Mouse (Mus musculus) Patski (cell line): ENCODE results near the gene Kcnh5. TPM values are rescaled to one million over a fixed set of nuclear protein-coding genes. Genes with fewer than 3 reads are reported as not detected.

Experiments
- ATAC-seq: fragments of 100-300 bp; one replicate; pipeline ENCODE4 v1.8.0; 2021
- CTCF ChIA-PET: fragments of 350-600 bp; sonication (Branson Sonifier 250); formaldehyde crosslinking; loops from one replicate; lab custom pipeline; 2022; ENCODE audit warnings: inconsistent platforms; lab: Charles Lee
- POLR2A ChIA-PET: fragments of 350-600 bp; sonication (Branson Sonifier 250); formaldehyde crosslinking; loops from one replicate; lab custom pipeline; 2022; ENCODE audit warnings: antibody characterized with exemption, inconsistent platforms; lab: Charles Lee
- DNase-seq: peaks from one replicate; pipeline ENCODE4 v3.0.0-alpha.2; 2011; ENCODE audit warnings: low read depth, low spot score
- H3K27me3 ChIP-seq: fragments of 371-371 bp; one replicate; pipeline ENCODE4 v1.5.1; 2021
- CTCF ChIP-seq: fragments of 100-300 bp; IDR thresholded peaks from one replicate; pipeline ENCODE4 v1.5.1; 2021
- in situ Hi-C: fragments of 300-500 bp; cut with MboI; formaldehyde crosslinking; loops from 3 replicates; pipeline ENCODE4 v1.11.1; 2018; ENCODE audit warnings: low pct_unique_long_range_greater_than_20kb, mixed read lengths
- polyA plus RNA-seq: library from polyadenylated mRNA; unstranded; gene quantifications from one replicate; pipeline ENCODE4 v1.2.3, GENCODE M21; 2021

The Kcnh5 gene
- polyA plus RNA-seq, 1 experiment from 2014 or later = not detected

DNA sequence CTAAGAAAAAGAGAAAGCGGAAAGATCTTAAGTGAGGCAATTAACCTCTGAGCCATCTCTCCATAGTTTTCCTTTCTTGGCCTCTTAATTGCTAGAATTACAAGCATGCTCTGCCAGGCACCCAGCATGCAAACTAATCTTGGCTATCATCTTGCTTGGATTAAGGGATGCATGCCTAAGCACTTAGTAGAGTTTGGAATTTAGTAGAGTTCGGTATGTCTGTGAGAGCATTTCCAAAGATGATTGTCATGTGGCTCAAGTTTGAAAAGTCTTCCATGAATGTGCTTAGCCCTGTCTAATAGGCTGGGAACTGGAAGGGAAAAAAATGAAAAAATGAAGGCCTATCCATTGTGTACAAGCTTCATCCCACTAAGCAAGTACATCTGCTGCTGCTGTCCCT is 224.5 kb downstream of the Kcnh5 start:
- no peak for TF ChIP-seq CTCF
- ATAC-seq (peak; percentile 44), DNase-seq (no peak)
- ChIA-PET CTCF (no interaction called here), POLR2A (no interaction called here)
- in situ Hi-C loops = no loop called here
- H3K27me3 ChIP-seq = no peaks in the 10 kb centered on the region

DNA sequence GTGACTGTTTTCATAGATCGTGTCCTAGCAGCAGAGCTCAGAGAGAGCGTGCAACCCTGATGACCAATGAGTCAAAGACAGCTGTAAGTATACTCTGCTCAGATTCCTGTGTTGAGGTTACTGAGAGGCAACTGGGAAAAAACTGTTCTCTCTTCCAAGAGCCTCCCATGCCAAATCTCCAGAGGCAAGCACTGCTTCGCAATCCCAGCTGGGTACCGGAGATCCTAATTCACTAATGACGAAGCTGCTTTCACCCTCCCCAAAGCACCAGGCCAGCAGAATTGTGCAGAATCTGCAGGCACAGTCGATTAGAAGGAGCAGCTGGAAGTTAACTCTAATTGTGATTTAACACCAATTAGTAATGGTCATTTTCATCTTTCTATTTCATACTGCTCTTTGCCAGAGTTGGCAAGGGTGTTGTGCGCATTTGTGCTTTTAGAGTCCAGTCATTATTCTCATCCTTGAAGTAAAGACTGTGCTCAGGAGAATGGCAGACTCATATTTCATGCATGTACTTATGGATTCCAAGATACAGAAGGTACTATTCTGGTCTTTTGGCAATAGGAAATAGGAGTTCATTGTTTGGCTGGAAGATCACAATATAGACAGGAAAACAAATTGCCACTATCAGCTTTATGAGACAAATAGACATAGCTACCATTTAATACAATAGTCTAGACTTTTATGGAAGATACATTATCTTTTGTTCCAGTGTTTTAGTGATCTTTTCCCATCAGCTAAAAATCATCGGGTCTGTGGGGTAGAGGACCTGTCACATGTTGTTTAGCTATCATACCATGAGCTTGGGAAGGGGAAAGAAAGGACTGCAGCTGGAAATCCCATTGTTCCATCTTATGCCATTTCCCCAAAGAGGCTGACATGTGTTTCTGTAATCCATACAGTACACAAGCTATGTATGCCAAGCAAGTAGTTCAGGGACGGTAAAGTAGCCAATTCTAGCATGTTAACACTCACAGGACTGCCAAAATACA is 225.7 kb downstream of the Kcnh5 start:
- POLR2A ChIA-PET = no interaction called here
- H3K27me3 ChIP-seq = no peaks in the 10 kb centered on the region
- in situ Hi-C loops = no loop called here
- no peak for TF ChIP-seq CTCF
- ATAC-seq (no peak), DNase-seq (no peak)
- CTCF ChIA-PET = interaction anchor here (1.0 kb wide), 1 partner anchor 12 kb away, joined by 3 read pairs; no protein-coding TSS in a partner anchor

DNA sequence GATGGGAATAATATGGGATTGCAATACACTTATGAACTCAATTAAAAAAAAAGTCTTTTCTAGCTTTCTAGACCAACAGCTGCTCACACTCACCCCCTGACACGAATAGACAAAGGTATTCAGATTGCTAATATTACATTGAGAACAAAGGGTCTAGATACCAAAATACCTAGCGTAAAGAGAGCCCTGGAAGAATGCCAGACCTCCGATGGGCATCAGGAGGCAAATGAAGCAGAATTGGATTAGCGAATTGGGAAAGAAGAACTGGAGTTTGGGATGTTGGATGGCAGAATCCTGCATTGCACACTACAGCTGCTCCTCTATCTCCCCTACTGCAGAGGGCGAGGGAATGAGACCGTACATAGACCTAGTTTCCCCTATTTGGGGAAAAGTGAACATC is 275.8 kb downstream of the Kcnh5 start:
- ChIA-PET POLR2A (no interaction called here), CTCF (no interaction called here)
- ATAC-seq (no peak), DNase-seq (no peak)
- in situ Hi-C loops = no loop called here
- no peak for TF ChIP-seq CTCF
- peaks cover 31% of the 10 kb centered on the region for H3K27me3 ChIP-seq

DNA sequence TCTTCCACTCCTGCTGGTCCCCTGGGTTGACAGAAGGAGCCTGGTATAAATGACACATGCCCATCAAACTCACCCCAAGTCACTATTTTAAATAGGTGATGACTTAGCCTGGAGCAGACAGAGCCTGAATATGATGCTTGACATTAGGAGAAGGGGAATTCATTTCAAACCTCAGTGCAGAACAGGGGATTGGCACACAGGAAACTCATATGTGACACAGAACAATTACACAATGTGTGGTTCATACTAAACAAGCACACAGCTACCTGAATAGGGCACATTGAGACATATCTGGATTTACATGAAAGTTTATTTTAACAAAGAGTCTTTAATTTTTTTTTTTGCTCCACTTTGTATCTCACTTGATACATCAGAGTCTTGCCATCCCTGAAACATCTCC is 276.4 kb downstream of the Kcnh5 start:
- ChIA-PET CTCF (no interaction called here), POLR2A (no interaction called here)
- H3K27me3 ChIP-seq = peaks cover 36% of the 10 kb centered on the region
- DNase-seq = no peak
- ATAC-seq = no peak
- no peak for TF ChIP-seq CTCF
- in situ Hi-C loops = no loop called here

DNA sequence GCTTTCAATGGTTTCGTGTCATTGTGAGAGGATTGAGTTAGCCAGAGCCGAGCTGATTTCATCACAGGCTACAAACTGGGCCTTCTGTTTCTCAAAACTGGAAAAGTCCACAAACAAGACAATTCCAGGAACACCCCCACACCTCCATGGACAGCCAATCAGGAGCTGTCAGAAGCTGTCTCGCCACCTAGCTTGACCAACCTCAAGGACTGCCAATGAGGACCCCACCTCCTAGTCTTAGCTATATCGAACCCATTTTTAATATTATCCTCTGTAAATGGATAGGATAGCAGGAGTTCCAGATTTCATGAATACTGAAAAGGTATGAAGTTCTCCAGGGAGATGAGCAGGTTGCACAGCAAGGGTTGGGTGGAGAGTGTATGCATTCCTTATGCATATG is 278.1 kb downstream of the Kcnh5 start:
- ATAC-seq (no peak), DNase-seq (no peak)
- CTCF ChIA-PET = no interaction called here
- in situ Hi-C loops = no loop called here
- no peak for TF ChIP-seq CTCF
- POLR2A ChIA-PET = no interaction called here
- H3K27me3 ChIP-seq = peaks cover 33% of the 10 kb centered on the region

DNA sequence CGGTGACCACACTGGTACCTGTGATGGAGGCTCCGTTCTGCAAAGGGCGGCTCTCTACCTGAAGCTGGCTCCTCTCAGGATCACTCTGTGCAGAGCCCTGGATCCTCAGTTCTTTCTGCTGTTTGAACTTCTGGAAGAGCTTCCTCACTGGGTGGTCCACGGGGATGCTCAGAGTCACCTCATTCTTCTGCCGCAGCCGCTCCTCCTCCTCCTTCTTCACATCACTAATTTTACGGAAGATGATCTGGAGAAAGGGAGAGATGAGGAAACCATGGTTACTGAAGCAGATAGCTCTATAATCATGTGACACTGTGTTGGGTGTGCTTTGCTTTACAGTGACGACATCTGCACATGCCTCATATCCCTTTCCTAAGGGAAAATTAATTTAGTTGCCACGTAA is 278.9 kb downstream of the Kcnh5 start:
- ChIA-PET CTCF (no interaction called here), POLR2A (no interaction called here)
- H3K27me3 ChIP-seq = peaks cover 29% of the 10 kb centered on the region
- in situ Hi-C loops = no loop called here
- DNase-seq (no peak), ATAC-seq (no peak)
- no peak for TF ChIP-seq CTCF

DNA sequence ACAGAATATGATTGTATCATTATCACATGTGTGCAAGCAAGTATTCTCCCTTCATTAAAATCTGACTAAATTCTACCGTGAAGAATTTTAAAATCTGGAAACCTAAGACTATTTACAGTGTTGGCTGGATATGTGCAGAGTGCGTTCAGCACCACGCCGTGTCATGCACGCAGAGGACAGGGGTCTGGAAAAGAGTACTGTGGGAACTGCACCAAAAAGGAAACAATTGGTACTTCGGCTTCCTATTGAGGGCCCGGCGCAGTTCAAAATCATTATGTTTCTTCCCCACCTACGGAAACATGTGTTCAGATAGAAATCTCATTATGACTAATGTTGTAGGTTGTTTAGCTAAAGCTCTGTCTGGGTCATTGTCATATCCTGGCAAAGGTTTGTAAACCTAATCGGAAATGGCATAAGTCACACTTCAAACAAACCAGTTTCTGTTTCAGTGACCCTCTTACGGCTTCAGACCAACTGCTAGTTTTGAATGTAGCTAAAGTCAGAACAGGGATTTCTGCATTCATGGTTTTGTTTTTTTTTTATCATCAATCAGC is 282.2 kb downstream of the Kcnh5 start:
- in situ Hi-C loops = no loop called here
- POLR2A ChIA-PET = no interaction called here
- TF ChIP-seq CTCF = no peak
- ATAC-seq (no peak), DNase-seq (no peak)
- CTCF ChIA-PET = no interaction called here
- H3K27me3 ChIP-seq = peaks cover 21% of the 10 kb centered on the region

DNA sequence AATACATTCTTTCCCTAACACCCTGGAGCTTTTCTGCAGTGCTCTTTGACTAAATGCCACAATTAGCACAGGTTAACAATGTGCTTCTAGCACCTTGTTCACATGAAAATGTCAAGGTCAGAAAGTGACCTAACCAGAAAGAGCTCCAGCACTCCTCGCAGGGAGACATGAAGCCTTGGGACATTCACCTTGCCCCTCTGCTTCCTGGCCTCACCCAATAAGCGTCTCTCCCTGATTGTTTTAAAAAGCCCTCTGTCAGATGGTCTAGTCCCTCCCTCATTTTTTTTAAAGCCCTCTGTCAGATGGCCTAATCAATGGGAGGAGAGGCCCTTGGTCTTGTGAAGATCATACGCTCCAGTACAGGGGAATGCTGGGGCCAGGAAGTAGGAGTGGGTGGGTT is 287.7 kb downstream of the Kcnh5 start:
- ChIA-PET POLR2A (interaction anchor here (0.6 kb wide), 1 partner anchor 15 kb away, joined by 3 read pairs; no protein-coding TSS in a partner anchor), CTCF (no interaction called here)
- in situ Hi-C loops = no loop called here
- peaks cover 6% of the 10 kb centered on the region for H3K27me3 ChIP-seq
- no peak for DNase-seq
- no peak for TF ChIP-seq CTCF
- no peak for ATAC-seq

DNA sequence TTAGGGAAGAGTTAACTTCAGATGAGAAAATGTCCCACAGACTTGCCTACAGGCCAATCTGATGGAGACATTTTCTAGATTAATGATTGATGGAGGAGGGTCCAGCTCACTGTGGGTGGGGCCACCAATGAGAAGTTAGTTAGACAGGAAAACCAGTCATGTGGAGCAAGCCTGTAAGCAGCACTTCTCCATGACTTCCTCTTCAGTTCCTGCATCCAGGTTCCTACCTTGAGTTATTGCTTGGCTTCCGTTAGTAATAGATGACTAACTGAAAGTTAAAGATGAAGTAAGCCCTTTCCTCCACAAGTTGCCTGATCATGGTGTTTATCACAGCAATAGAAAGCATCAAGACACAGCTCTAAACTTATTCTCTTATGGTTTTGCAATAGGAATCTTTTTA is 290.1 kb downstream of the Kcnh5 start:
- ATAC-seq = no peak
- TF ChIP-seq CTCF = no peak
- POLR2A ChIA-PET = no interaction called here

DNA sequence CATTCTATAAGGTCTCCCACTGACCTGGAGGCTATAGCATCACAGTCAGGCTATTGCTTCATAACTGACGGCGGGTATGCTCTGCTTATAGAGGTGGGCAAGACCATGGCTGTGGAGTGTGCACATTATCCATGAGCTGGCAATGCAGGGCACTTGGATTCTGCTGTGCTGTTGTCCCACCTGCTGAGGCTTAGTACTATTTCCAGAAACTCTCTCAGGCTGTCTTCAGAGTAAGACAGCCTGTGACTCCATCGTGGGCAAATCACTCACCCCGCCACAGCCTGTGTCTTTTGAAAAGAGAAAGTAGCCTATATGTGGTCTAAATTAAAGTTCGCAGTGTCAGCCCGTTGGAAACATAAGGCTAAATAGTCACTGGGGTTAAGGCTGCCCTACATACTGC is 295.8 kb downstream of the Kcnh5 start:
- no peaks in the 10 kb centered on the region for H3K27me3 ChIP-seq
- CTCF ChIA-PET = no interaction called here
- no peak for TF ChIP-seq CTCF
- ATAC-seq (no peak), DNase-seq (no peak)
- POLR2A ChIA-PET = no interaction called here
- in situ Hi-C loops = no loop called here

More for the DNA sequence above, 290.1 kb downstream of the Kcnh5 start:
- CTCF ChIA-PET = no interaction called here
- in situ Hi-C loops = no loop called here
- H3K27me3 ChIP-seq = no peaks in the 10 kb centered on the region
- DNase-seq = no peak

DNA sequence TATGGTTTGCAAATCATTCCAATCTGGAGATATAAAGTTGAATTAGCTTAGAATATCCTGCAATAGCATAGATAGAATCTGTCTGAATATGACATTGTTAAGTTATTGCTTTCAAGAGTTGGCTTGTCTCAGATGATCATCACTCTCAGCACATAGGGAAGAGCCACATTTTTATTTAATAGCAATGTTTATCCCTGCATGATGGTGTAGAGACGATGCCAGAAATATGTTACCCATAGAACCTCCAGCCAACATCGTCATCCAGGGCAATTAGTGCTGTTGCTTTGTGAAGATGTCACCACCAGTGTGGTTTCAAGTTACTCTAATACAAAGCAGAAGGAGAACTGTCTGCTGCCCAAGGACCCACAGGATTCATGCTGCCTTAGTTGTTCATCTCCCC is 321.5 kb downstream of the Kcnh5 start:
- POLR2A ChIA-PET = no interaction called here
- ATAC-seq (no peak), DNase-seq (no peak)
- CTCF ChIA-PET = no interaction called here
- in situ Hi-C loops = no loop called here
- no peaks in the 10 kb centered on the region for H3K27me3 ChIP-seq
- no peak for TF ChIP-seq CTCF
